Mouse (Mus musculus) C2C12 (cell line): ENCODE data around the gene Cdkl2.

ENCODE experiments used
- CTCF ChIP-seq: IDR thresholded peaks from one replicate; pipeline ENCODE4 v1.5.1; 2011; ENCODE audit not compliant: control insufficient read depth, insufficient read depth, insufficient read length
- MAX ChIP-seq: IDR thresholded peaks from one replicate; pipeline ENCODE4 v1.6.1; 2011; ENCODE audit warnings: mild to moderate bottlenecking, control low read depth
- MYOD1 ChIP-seq: IDR thresholded peaks from one replicate; pipeline ENCODE4 v1.6.1; 2011; ENCODE audit warnings: low read depth; ENCODE audit not compliant: control insufficient read depth, insufficient read length
- MYOG ChIP-seq: IDR thresholded peaks from one replicate; pipeline ENCODE4 v1.6.1; 2011; ENCODE audit not compliant: control insufficient read depth, insufficient read length; ENCODE audit errors: extremely low read depth

DNA sequence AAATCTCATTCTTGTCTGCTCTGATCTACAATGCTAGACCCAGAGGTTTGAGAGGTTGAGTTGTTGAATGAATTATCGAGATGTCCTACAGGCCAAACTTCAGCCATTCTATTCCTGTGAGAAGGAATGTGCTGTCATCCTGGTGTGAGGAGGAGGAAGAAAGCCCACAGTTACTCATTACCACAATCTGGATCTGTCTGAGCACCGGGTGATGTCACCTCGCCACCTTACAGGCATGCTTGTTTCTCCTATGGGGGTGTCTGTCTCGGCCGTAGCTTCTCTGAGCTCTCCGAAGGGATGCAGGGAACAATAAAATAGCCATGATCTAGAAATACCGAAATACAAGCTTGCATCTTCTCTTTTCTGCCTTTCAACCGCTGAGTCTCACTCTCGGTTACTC, 67.9 kb downstream of the Cdkl2 start:
- TF ChIP-seq CTCF, result no peak
- no peak for TF ChIP-seq MYOD1
- no peak for TF ChIP-seq MYOG
- no peak for TF ChIP-seq MAX
